Mouse (Mus musculus) embryo, embryonic 10 days (tissue): ENCODE results near the gene Rack1.
A peak's percentile ranks its signal among the peaks of the same experiment; 100 is the strongest.
"Not testable (repeated sequence)": the region's sequence is repeated elsewhere in the genome, so short reads cannot be mapped to it uniquely, and the experiment has no call there.

ENCODE experiments used
- DNase-seq: peaks from one replicate; pipeline ENCODE4 v3.0.0-alpha.2; 2015; ENCODE audit warnings: low spot score

Gene Rack1

GRCm38 (mm10) chr11:48819614-48820307 lies 19.6 kb downstream of the Rack1 start:
- DNase-seq, result no peak

- no peak for DNase-seq
These were observed 20.2 kb downstream of the Rack1 start for GRCm38 (mm10) chr11:48820308-48820674.

GRCm38 (mm10) chr11:48821299-48821698 lies 21.2 kb downstream of the Rack1 start:
- DNase-seq, result not testable (repeated sequence)

- DNase-seq, result no peak
These were observed 22.8 kb downstream of the Rack1 start for GRCm38 (mm10) chr11:48822768-48823512.

GRCm38 (mm10) chr11:48823536-48823972 lies 23.4 kb downstream of the Rack1 start:
- peak; percentile 78 for DNase-seq

- DNase-seq, result peak; percentile 42
These were observed 24.2 kb downstream of the Rack1 start for GRCm38 (mm10) chr11:48824311-48824830.

GRCm38 (mm10) chr11:48825979-48826751 lies 26.0 kb downstream of the Rack1 start, which contains the start of the genes Trim7 and Gm12184:
Gene Trim7, plus strand, starts transcription at chr11:48826140.
Gene Gm12184, minus strand, starts transcription at chr11:48826655.
- not testable (repeated sequence) for DNase-seq

- DNase-seq, result peak; percentile 57
These were observed 26.6 kb downstream of the Rack1 start for GRCm38 (mm10) chr11:48826752-48827096.

GRCm38 (mm10) chr11:48827926-48828325 lies 27.8 kb downstream of the Rack1 start:
- no peak for DNase-seq

- DNase-seq, result no peak
These were observed 30.1 kb downstream of the Rack1 start for GRCm38 (mm10) chr11:48830279-48830678.

- no peak for DNase-seq
These were observed 31.1 kb downstream of the Rack1 start for GRCm38 (mm10) chr11:48831273-48831672.

GRCm38 (mm10) chr11:48833078-48833730 lies 33.1 kb downstream of the Rack1 start:
- no peak for DNase-seq

- DNase-seq, result peak; percentile 93
These were observed 33.9 kb downstream of the Rack1 start for GRCm38 (mm10) chr11:48833731-48834639.

- DNase-seq, result no peak
These were observed 35.8 kb downstream of the Rack1 start for GRCm38 (mm10) chr11:48835923-48836322.

GRCm38 (mm10) chr11:48836990-48837309 lies 36.8 kb downstream of the Rack1 start:
- no peak for DNase-seq

GRCm38 (mm10) chr11:48837310-48838180 lies 37.4 kb downstream of the Rack1 start:
- DNase-seq, result peak; percentile 63

- peak; percentile 41 for DNase-seq
These were observed 38.2 kb downstream of the Rack1 start for GRCm38 (mm10) chr11:48838181-48838797.

GRCm38 (mm10) chr11:48838879-48839680 lies 38.9 kb downstream of the Rack1 start:
- DNase-seq, result no peak

- DNase-seq, result no peak
These were observed 40.7 kb downstream of the Rack1 start for GRCm38 (mm10) chr11:48840805-48841204.
